Comparison of ENCODE assay signal across 24 mouse cellular contexts in genomic region chr11:114315274-114315673, GRCm38 (mm10).
"Had no signal": no experiment of that assay in that cellular context is flagged by ENCODE, and none has a peak within 500 bp of the region (broad histone marks: within the 10 kb centered on the region; RNA-seq: fewer than 3 reads in every experiment).

No protein-coding gene starts in this region.

- DNase-seq: gastrocnemius, adult 2 months; gastrocnemius, postnatal 10 days; gastrocnemius, postnatal 25 days; heart, adult 18-20 months; heart, postnatal 14 days; heart, postnatal 36 days; kidney, adult 11 months; kidney, adult 2 months; kidney, adult 9 months; kidney, postnatal 14 days; kidney, postnatal 36 days; layer of hippocampus, adult 9-11 months; layer of hippocampus, postnatal 36 days; left cerebral cortex, postnatal 4 days had no signal

- ATAC-seq: hindbrain, postnatal 0 days; intestine, embryonic 16.5 days; liver, embryonic 12.5 days had no signal

- H3K4me3 ChIP-seq: gastrocnemius, adult 2 months; heart, embryonic 13.5 days; heart, embryonic 15.5 days; hindbrain, embryonic 13.5 days; hindbrain, embryonic 15.5 days; kidney, embryonic 15.5 days; limb, embryonic 13.5 days; limb, embryonic 15.5 days; liver, embryonic 12.5 days had no signal

- H3K27me3 ChIP-seq: hindbrain, embryonic 15.5 days; limb, embryonic 15.5 days had no signal

- H3K9me3 ChIP-seq: heart, embryonic 13.5 days; heart, embryonic 15.5 days; hindbrain, embryonic 13.5 days; hindbrain, embryonic 15.5 days; kidney, embryonic 15.5 days; limb, embryonic 13.5 days; limb, embryonic 15.5 days; liver, embryonic 12.5 days had no signal

- H3K36me3 ChIP-seq: heart, embryonic 13.5 days; heart, embryonic 15.5 days; hindbrain, embryonic 13.5 days; hindbrain, embryonic 15.5 days; kidney, embryonic 15.5 days; limb, embryonic 13.5 days; limb, embryonic 15.5 days; liver, embryonic 12.5 days had no signal

- H3K4me1 ChIP-seq: liver, embryonic 12.5 days had no signal
